Mouse (Mus musculus): ENCODE results near the gene Spata13. TPM values are rescaled to one million over a fixed set of nuclear protein-coding genes. Genes with fewer than 3 reads are reported as not detected.

Gene Spata13
- total and polyA plus RNA-seq, 2 experiments from 2014 or later, result 16.5 to 34.1 TPM

DNA sequence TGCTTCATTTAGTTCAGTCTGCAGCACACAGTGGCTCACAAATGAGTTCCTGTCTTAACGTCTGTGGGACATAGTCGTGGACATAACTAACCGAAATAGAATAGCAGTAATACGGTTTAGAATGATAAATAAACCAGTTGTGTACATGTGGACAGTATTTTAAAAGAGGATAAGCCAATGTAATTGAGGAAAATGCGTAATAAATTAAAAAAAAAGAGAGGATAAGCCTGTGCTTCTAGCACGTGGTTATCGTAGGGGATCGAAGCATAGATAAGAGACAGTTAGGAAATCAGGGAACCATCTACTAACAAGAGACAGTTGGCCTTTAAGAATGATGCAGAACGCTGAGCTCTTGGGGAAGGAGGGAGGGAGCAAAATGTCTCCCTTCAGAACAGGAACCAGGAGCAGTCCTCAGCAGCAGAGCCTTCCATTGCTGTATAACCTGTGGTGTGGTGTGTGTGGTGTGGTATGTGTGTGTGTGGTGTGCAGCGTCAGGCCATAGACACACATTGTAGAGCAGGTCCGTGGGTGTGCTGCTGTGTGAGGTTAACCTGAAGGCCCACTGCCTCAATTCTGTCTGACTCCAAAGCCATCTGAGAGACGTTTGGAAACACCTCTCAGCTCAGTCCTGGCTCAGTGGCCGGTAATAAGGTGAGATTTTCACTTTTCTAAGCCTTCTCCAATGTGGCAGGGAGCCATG is 102.2 kb downstream of the Spata13 start:
- H3K4me3 ChIP-seq (ENCODE audit: low read length), result no peak overlapping the region
- no peaks in the 10 kb centered on the region for H3K36me3 ChIP-seq (ENCODE audit: insufficient read depth, low read length)
- H3K27ac ChIP-seq, result peak overlapping the region; percentile 58; the same call in 1 of the 2 replicates
- H3K9ac ChIP-seq (replicated peaks; ENCODE audit: low read length), result no peak overlapping the region
- DNase-seq (ENCODE audit: low spot score) (no peak), ATAC-seq (no peak)
- H3K4me2 ChIP-seq (ENCODE audit: low read depth, low read length), result no peak overlapping the region
- no peaks in the 10 kb centered on the region for H3K27me3 ChIP-seq (ENCODE audit: insufficient read depth, low read length)
- TF ChIP-seq CTCF (IDR thresholded peaks at IDR 0.05; ENCODE audit: low read depth), result no peak
- no peaks in the 10 kb centered on the region for H3K9me3 ChIP-seq (ENCODE audit: low read length)
- peaks cover 35% of the 10 kb centered on the region for H3K4me1 ChIP-seq (ENCODE audit: insufficient read depth, low read length)
- WGBS, result 52% methylated on average over 13 of the region's 13 CpGs

- Histone ChIP-seq H3K9me3 (ENCODE audit: low read length) (no peaks in the 10 kb centered on the region), H3K9ac (replicated peaks; ENCODE audit: low read length) (no peak overlapping the region), H3K36me3 (ENCODE audit: insufficient read depth, low read length) (no peaks in the 10 kb centered on the region), H3K27me3 (ENCODE audit: insufficient read depth, low read length) (no peaks in the 10 kb centered on the region), H3K4me1 (ENCODE audit: insufficient read depth, low read length) (peaks cover 39% of the 10 kb centered on the region), H3K4me2 (ENCODE audit: low read depth, low read length) (no peak overlapping the region), H3K27ac (peak overlapping the region; percentile 58), H3K4me3 (ENCODE audit: low read length) (no peak overlapping the region)
- ATAC-seq (peak; percentile 22; the same call in 1 of the 2 replicates), DNase-seq (ENCODE audit: low spot score) (peak; percentile 24)
- no peak for TF ChIP-seq CTCF (IDR thresholded peaks at IDR 0.05; ENCODE audit: low read depth)
- WGBS, result 16% methylated on average over 4 of the region's 4 CpGs
Observed at GRCm38 (mm10) chr14:60736591-60737192, 102.9 kb downstream of the Spata13 start.

DNA sequence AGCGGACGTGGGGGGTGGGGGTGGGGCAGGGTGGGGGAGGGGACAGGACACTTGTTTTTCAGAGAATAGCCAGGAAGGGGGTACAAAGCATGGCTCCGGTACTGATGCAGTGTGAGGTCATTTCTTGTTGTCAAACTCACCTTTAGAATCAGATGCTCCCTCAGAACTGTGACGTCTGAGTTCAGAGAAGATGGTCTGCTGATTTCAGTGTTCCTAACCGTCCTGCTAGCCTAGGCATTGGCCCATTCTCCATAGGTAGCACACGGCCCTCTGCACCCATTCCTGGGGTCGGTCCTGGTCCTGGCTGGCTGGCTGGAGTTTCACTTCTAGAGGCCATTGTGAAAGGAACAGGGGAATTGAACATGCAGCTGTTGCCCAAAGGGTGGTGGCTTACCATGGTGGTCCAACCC is 103.4 kb downstream of the Spata13 start:
- H3K27me3 ChIP-seq (ENCODE audit: insufficient read depth, low read length), result no peaks in the 10 kb centered on the region
- H3K27ac ChIP-seq, result peak overlapping the region; percentile 58; the same call in 1 of the 2 replicates
- ATAC-seq (no peak), DNase-seq (ENCODE audit: low spot score) (no peak)
- H3K4me2 ChIP-seq (ENCODE audit: low read depth, low read length), result no peak overlapping the region
- no peak for TF ChIP-seq CTCF (IDR thresholded peaks at IDR 0.05; ENCODE audit: low read depth)
- WGBS, result 20% methylated on average over 7 of the region's 7 CpGs
- no peak overlapping the region for H3K4me3 ChIP-seq (ENCODE audit: low read length)
- H3K4me1 ChIP-seq (ENCODE audit: insufficient read depth, low read length), result peaks cover 42% of the 10 kb centered on the region
- H3K36me3 ChIP-seq (ENCODE audit: insufficient read depth, low read length), result no peaks in the 10 kb centered on the region
- H3K9ac ChIP-seq (replicated peaks; ENCODE audit: low read length), result no peak overlapping the region
- no peaks in the 10 kb centered on the region for H3K9me3 ChIP-seq (ENCODE audit: low read length)

DNA sequence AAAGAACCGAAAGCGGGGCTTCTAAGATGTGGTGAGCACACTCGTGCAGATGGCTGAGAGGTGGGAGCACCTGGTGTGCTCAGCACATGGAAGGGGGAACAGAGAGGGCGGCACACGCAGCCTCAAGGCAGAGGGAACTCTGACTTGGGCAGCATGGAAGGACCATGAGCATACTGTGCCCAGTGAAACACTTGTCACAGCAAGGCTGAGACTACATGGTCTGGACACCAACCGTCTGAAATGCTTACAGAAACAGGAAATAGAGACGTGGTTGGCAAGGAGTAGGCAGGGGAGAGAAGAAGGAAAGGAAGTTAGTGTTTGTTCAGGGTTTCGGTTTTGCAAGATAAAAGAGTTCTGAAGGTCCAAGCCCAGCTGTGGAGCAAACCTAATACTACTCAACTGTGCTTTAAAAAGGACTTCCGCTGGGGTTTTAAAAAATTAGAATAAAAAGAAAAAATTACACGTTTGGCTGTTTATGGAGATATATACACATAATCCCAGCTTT is 104.7 kb downstream of the Spata13 start:
- H3K27me3 ChIP-seq (ENCODE audit: insufficient read depth, low read length), result no peaks in the 10 kb centered on the region
- TF ChIP-seq CTCF (IDR thresholded peaks at IDR 0.05; ENCODE audit: low read depth), result no peak
- peak overlapping the region; percentile 7; the same call in 1 of the 2 replicates for H3K27ac ChIP-seq
- no peak for DNase-seq (ENCODE audit: low spot score)
- no peak overlapping the region for H3K4me3 ChIP-seq (ENCODE audit: low read length)
- H3K9me3 ChIP-seq (ENCODE audit: low read length), result no peaks in the 10 kb centered on the region
- WGBS, result 63% methylated on average over 10 of the region's 10 CpGs
- no peaks in the 10 kb centered on the region for H3K36me3 ChIP-seq (ENCODE audit: insufficient read depth, low read length)
- peaks cover 33% of the 10 kb centered on the region for H3K4me1 ChIP-seq (ENCODE audit: insufficient read depth, low read length)
- ATAC-seq, result no peak
- H3K4me2 ChIP-seq (ENCODE audit: low read depth, low read length), result no peak overlapping the region
- H3K9ac ChIP-seq (replicated peaks; ENCODE audit: low read length), result no peak overlapping the region

- H3K9me3 ChIP-seq (ENCODE audit: low read length), result no peaks in the 10 kb centered on the region
- 0 out of 2 replicates have a peak, but pooled peaks have one; percentile 16 for ATAC-seq
- no peak overlapping the region for H3K4me3 ChIP-seq (ENCODE audit: low read length)
- no peak overlapping the region for H3K4me2 ChIP-seq (ENCODE audit: low read depth, low read length)
- 7% methylated on average over 7 of the region's 9 CpGs for WGBS
- no peak overlapping the region for H3K9ac ChIP-seq (replicated peaks; ENCODE audit: low read length)
- H3K36me3 ChIP-seq (ENCODE audit: insufficient read depth, low read length), result no peaks in the 10 kb centered on the region
- peaks cover 29% of the 10 kb centered on the region for H3K4me1 ChIP-seq (ENCODE audit: insufficient read depth, low read length)
- DNase-seq (ENCODE audit: low spot score), result peak; percentile 46
- no peaks in the 10 kb centered on the region for H3K27me3 ChIP-seq (ENCODE audit: insufficient read depth, low read length)
- no peak for TF ChIP-seq CTCF (IDR thresholded peaks at IDR 0.05; ENCODE audit: low read depth)
- H3K27ac ChIP-seq, result 0 out of 2 replicates have a peak overlapping the region, but pooled peaks have one; percentile 7
Observed at GRCm38 (mm10) chr14:60739155-60739554, 105.4 kb downstream of the Spata13 start.

- Histone ChIP-seq H3K4me2 (ENCODE audit: low read depth, low read length) (no peak overlapping the region), H3K9ac (replicated peaks; ENCODE audit: low read length) (0 out of 2 replicates have a peak overlapping the region, but pooled peaks have one; percentile 0), H3K4me3 (ENCODE audit: low read length) (no peak overlapping the region), H3K36me3 (ENCODE audit: insufficient read depth, low read length) (no peaks in the 10 kb centered on the region), H3K27ac (no peak overlapping the region), H3K27me3 (ENCODE audit: insufficient read depth, low read length) (no peaks in the 10 kb centered on the region), H3K4me1 (ENCODE audit: insufficient read depth, low read length) (peaks cover 28% of the 10 kb centered on the region), H3K9me3 (ENCODE audit: low read length) (no peaks in the 10 kb centered on the region)
- ATAC-seq (no peak), DNase-seq (ENCODE audit: low spot score) (no peak)
- TF ChIP-seq CTCF (IDR thresholded peaks at IDR 0.05; ENCODE audit: low read depth), result no peak
- WGBS, result 68% methylated on average over 12 of the region's 12 CpGs
Observed at GRCm38 (mm10) chr14:60739616-60740015, 105.8 kb downstream of the Spata13 start.
